Mouse (Mus musculus) layer of hippocampus, adult 8-10 months (tissue): ENCODE data around the gene Pradc1. TPM values are rescaled to one million over a fixed set of nuclear protein-coding genes. Genes with fewer than 3 reads are reported as not detected.
A peak's percentile ranks its signal among the peaks of the same experiment; 100 is the strongest.
"Not testable (repeated sequence)": the region's sequence is repeated elsewhere in the genome, so short reads cannot be mapped to it uniquely, and the experiment has no call there.

ENCODE experiments used
- DNase-seq, 2 experiments: peaks; one replicate each; pipeline ENCODE4 v3.0.0; 2022; ENCODE audit warnings: low spot score in 2 of 2
- total RNA-seq, 4 experiments: library from RNA; stranded (reverse); gene quantifications; 2 replicates each; pipeline ENCODE4 v1.2.4; 2022

Pradc1 gene
- total RNA-seq, 4 experiments from 2014 or later, result 18.0 to 20.9 (median 18.0) TPM

DNA sequence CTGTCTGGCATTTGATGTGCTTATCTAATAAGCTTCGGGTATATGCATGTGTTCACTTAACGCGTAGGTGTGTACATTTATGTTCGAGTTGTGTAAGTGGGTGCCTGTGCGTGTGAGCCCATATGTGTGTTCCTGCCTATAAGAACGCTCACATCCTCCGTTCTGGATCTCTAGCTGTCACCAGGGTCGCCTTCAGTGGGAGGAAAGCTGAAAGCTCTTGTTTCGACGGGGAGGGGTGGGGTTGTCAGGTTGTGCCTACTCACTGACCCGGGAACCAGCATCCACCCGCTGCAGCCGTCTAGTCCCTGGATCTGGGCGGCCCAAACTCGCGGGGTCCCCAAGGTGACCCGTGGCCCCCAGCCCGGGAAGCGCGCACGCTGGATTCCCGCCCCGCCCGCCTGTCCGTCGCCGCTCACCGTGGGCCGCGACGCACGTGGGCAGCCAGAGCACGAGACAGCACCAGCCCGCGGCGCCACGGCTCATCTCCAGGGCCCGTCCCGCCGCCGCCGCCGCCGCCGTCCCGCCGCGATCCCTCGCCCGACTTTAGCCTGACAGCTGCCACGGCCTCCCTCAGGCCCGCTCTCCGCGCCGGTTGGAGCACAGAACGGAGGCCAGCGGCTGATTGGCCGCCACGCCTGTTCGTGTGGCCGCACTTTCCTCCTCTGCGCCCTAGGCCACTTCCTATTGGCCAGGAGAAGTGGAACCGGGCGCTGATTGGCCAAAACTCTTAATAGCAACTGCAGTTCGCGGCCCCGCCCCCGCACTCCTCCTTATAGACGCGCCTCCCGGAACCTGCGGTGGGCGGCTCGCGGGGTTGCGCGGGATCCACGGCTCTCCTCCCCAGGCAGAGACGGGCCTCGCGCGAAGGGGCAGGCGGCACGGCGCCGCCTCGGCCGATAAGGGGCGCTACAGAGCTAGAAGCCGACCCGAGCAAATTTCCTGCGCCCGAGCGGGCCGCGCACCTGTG lies 790 bp downstream of the Pradc1 start, which contains the start of gene Cct7:
Cct7 (plus strand) TSS at position 818 of the 967 bp plus-strand sequence.
- DNase-seq, result peak; percentile 98 to 99

DNA sequence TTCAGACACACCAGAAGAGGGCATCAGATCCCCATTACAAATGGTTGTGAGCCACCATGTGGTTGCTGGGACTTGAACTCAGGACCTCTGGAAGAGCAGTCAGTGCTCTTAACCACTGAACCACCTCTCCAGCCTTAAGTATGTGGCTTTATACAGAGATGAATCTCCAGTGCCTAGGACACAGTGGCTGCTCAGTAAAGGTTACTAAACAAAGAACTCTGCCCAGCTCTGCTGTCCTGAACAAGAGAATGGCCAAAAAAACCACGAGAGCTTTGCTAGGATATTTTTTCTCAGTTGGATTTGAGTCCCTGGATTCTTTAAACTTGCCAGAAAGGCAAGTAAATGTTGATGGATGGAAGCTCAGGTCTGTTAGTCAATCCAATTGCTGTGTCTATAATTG lies 1.6 kb downstream of the Pradc1 start:
- not testable (repeated sequence) for DNase-seq

DNA sequence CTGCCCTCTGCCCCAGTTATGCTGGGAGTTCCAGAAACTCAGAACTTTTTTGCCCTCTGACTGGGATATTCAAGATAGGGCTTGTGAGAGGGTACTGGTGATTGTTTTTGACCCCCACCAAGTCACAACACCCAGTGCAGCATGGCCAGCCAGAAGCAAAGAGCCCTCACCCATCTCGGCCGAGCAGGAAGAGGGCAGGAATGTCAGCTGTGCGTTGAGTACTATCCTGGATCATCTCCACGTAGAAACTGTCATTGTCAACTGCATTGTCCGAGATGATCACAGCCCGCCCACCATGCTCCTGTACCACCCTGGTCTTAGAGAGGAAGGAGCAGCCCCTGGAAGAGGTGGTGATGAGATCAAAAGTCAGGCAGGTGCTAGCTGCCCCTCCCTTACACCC lies 4.4 kb downstream of the Pradc1 start:
- DNase-seq, result no peak

DNA sequence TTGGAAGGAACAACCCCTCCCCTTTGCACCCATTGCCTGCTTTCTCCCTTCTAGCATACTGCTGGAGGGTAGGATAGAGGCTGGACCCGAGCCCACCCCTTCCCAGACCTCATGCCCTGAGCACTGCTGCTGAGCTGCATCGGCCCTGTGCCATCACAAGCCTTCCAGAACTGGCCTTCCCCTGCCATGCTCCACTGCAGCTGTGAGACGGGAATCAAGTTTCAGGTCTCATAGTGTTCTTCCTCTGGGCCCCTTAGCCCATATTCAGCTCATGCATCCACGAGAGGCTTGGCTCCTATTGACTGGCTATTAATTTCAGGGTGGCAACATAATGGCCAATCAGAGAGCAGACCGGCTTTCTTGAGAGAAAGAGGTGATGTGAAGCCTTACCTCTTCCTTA lies 6.5 kb downstream of the Pradc1 start:
- DNase-seq, result no peak

DNA sequence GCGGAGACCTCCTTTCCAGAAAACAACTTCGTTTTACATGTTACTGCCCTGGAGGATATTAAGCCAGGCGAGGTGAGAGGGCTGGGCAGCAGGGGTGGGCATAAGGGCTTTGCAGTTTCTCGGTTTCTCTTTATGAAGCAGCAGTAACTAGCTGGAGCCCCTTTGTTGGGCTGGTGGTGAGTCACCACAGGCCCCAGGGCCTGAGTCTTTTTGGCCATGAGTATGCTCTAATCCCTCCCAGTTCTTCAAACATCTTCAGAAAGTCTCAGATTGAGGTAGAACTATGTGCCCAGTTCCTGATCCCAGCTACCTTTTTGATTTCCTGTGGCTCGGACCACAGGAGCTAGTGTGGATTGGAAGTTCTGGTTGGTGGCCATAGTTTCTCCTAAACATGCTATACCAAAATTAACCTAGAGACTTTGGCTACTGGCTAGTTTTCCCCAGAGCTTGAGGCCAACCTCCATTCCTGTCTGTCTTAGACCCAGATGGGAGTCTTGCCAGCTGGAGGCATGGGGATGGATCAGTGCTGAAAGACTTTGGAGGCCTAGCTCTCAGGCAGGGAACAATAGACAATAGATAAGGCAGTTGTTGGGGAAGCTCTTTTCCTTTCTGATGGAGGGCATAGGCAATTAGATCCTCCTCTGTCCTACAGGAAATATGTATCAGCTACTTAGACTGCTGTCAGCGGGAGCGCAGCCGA lies 7.4 kb downstream of the Pradc1 start:
- DNase-seq, result no peak

DNA sequence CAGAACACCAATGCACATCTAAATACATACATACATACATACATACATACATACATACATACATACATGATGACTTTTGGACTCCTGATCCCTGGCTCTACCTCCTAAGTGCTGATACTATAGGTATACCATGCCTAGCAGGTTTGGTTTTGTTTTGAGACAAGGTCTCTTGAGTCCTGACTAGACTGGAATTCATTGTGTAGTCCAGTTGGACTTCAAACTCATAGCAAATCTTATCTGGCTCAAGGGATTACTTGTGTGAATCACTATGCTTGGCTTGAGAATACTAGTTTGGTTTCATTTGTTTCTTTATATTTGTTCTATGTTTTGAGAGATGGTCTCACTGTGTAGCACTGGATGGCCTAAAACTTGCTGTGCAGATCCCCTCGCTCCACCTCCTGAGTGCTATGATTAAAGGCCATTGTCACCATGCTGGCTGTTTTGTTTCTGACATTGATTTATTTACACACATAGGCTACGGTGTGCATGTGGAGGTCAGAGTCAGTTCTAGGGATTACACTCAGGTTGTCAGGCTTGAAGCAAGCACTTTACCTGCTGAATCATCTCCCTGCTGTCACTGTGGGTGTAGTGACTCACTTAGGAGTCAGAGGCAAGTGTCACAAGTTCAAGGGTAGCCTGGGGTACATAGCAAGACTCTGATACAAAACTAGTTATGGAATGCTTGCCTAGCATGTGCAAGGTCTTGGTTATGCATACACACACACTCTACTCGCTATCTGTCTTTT lies 8.1 kb downstream of the Pradc1 start:
- DNase-seq, result no peak

DNA sequence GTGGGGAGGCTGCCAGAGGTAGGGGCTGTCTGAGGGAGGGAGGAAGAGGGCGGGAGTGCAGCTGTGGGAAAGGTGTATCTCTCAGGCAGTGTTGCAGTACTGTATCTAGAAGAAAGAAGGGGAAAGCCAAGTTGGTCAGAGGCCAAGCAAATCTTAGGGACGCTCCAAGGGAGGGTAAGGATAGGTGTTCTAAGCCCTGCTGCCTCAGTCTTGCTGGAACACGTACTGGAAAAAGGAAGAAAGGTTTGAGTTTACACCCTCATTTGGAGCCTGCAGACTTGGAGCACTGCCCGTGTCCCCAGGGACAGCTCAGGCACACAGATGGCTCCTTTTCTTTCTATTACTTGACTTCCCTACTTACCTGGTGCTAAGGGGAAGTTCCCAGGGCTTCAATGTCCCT lies 10.6 kb downstream of the Pradc1 start:
- no peak for DNase-seq

DNA sequence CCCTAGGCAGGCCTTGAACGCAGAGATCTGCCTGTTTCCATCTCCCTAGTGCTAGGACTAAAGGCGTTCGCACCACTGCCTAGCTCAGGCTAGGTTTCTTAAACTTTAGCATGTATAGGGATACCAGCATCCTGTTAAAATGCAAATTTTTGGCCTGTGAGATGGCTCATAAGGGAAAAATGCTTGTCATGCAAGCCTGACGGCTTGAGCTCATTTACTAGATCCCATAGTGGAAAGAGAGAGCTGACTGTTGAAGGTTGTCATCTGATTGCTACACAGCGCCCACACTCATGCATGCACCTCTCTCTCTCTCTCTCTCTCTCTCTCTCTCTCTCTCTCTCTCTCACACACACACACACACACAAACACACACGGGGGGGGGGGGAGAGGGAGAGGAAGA lies 15.1 kb downstream of the Pradc1 start:
- no peak for DNase-seq

DNA sequence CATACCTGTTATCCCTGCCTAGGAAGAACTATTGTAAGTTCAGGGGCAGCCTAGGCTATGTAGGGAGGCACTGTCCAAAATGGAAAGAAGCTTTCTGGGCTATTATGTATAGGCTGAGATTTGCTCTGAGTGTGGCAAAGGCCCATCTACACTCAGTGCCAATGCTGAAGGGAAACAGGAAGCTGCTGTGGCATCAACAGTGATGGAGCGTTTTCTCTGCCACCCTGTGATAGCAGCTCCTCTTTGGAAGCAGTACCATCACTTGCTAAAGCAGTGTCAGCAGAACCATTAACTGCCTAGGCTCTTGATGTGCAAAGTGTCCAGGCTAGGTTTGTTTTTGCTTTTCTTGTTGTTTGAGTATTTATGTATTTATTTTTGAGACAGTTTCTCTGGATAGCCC lies 15.6 kb downstream of the Pradc1 start:
- no peak for DNase-seq

DNA sequence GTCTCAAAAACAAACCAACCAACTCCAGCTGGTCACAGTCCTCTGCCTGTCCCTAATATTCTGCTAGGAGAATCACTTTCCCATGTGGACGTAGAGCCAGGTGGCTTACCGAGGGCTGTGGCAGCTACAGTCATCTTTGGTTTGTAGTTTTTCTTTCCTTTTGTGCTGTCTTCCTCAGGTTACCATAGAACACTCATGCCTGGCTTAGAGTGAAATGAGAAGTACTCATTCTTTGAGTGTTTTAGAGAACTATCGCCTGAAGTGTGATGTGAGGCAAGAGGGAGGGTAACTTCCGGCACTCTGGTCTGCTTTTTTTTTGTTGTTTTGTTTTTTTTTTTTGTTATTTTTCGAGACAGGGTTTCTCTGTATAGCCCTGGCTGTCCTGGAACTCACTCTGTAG lies 17.9 kb downstream of the Pradc1 start:
- no peak for DNase-seq

DNA sequence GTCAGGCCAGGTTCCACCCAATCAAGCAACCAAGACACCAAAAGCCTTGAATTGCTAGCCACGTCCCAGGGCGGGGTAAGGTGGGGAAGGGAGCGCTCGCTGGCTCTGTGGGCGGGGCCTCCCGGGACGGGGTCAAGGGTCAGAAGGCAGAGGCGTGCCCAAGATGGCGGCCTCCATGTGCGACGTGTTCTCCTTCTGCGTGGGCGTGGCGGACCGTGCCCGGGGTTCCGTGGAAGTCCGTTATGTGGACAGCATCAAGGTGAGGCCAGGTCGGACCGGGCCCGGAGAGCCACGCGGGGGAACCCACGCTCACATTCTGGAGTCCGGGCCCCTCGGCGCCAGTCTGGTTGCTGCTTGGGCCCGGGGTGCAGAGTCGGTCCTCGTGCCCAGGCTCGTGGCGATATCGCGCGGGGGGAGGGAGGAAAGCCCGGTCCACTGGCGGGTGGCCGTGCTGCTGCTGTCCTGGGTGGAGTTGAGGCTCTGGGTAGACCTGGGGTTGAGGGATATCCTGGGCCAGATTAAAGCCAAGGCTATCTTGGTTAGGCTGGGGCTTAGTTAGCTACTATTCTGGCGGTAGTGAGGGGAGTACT lies 19.8 kb downstream of the Pradc1 start, which contains the start of gene Smyd5:
Smyd5 (plus strand) TSS at position 148 of the 590 bp plus-strand sequence.
- DNase-seq, result peak; percentile 75 to 80

DNA sequence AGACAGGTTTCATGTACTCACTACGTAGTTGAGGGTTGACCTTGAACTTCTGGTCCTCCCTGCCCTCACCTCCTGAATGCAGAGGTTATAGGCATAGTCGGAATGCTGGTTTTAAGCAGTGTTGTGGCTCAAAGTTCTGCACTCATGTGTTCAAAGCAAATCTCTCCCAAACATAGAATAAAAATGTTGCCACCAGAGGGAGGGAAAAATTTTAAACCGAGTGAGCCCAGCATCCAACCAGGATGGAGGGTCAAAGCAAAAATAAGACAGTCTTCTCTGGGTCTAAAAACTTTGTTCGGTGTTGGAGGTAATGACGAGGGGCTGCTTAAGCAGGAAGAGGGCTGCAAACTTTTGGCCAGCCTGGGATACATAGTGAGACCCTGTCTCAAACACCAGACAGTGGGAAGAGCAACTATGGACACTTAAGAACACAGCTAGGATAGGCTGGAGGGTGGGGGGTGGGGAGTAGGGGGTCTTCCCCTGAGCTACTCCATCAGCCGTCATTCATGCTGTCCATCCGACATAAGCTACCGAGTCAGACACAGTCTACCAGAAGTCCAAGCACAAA lies 20.4 kb downstream of the Pradc1 start:
- DNase-seq, result no peak

DNA sequence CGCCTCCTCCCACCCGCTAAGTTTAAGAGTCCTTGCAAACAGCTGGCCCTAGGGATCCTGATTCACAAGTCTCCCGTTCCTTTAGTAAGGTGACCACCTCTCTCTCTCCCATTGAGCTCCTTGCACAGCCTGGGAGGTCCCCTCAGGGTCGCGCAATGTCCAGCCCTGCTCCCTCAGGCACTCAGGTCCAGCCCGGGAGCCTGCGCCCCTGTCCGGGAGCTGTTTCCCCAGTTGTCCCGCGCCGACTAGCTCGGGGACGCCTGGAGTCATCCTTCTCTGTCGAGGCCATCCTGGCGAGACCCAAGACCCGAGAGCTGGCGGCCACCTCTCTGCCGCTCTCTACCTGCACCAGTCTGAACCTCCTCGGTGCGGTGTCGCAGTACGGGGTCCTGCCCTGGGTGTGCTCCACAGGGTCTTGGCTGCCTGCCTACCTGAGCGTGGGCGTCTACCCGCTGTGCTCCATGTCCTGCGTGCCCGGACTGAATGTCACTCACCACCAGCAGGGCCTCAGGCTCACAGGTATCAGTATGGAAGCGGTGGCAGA lies 27.9 kb downstream of the Pradc1 start, which contains the start of gene Noto:
Noto (plus strand) TSS at position 51 of the 544 bp plus-strand sequence.
- DNase-seq, result no peak

DNA sequence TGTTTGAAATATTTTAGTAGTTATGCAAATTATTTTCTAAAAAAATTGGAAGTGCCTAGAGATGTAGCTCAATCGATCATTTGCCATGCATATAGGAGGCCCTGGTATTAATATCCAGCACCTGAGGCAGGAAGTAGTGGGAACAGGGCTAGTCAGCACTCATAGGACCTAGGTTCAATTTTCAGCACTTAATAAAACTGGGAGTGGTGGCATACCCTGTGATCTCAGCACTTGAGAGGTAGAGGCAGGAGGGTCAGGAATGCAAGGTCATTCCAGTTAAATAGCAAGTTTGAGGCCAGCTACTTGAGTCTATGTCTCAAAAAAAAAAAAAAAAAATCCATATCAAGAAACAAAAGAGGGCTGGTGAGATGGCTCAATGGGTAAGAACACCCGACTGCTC lies 32.6 kb downstream of the Pradc1 start:
- DNase-seq, result no peak

DNA sequence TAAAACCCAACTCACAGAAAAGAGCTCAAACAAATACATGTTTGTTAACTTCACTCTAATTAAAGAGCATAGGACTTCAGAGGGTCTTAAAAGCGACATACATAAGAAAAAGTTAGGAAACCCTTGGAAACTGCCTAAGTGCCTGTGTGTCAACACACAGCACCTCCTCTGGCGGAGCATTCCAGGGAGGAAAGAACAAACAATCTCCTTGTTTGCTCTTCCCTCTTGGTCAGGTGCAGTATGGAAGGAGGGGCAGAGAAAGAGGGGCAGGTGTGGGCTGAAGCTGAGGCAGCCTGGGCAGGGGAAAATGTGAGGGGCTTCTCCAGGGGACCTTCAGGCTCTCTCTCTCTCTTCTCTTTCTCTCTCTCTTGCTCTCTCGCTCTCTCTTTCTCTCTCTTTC lies 35.9 kb downstream of the Pradc1 start:
- DNase-seq, result no peak

DNA sequence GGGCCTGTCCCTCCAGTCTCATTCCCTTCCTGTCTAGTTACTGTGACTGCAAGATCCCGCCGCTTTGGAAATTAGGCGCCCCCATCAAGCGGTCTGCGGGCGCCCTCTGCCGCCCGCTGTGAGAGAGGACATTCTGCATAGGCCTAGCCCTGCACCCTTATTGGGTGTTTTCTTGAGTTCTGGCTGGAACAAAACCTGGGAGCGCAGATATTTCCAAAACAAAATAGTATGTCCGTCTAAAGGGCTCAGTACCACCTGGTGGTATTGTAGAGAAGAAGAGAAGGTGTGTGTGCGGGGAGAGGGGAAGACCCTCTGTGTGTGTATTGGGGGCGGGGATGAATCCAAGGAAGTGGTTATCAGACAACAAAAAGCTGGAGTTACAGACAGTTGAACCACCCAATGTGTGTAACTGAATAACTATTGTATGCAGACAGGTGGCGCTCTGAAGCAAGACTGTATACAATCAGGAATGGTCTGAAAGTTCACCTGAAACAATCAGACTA lies 40.9 kb downstream of the Pradc1 start:
- DNase-seq, result no peak

DNA sequence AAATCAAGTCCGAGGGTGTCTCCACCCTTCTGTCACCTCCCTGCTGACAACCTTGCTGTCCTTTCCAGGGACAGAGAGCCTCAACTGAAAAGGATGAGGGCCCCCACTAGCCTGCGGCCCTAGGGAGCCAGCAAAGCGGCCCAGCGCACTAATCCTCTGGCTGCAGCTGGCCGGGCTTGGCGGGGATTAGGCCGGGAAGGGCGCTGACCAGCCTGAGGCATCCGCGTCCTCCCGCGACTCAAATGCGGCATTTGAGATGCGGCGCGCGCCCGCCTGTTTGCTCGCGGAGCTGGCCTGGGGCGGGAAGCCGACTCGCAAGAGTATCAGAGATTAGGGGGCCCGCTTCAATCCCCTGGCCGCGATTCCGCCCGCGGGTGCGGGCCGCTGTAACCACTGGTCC lies 42.8 kb downstream of the Pradc1 start:
- no peak for DNase-seq

DNA sequence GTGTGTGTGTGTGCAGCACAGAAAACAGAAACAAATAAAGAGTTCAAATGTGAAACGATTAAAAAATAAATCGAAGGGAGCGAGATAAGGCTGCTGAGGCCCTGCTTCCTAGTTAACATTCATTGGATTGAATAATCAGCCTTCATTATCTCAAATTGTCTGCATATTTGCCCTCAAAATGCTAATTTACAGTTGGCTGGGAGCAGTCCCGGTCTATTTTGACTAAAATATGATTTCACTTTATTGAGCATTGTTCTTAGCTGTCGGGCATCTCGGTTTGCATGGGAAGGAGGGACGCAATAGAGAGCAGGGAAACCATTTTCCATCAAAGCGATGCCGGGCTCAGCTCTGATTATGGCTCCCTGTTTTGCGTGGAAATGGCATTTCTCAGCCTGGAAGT lies 48.7 kb downstream of the Pradc1 start:
- no peak for DNase-seq

DNA sequence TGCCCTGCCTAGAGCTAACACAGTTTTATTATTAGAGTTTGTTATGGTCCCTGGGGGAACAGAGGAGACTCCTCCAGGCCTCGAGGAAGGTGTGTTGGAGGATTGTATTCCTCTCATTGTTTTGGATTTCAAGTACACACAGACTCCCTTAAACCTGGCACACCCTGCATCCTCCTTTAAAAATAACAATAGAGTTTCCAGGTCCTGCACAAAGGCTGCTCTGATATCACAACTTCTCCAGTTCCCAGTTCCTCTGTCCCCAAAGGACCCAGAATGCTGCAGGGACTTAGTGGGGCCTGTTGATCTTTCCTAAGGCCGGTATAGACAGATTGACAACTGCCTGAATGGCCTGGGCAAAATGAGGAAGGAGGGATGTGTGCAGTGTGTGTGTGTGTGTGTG lies 49.2 kb downstream of the Pradc1 start:
- DNase-seq, result no peak

DNA sequence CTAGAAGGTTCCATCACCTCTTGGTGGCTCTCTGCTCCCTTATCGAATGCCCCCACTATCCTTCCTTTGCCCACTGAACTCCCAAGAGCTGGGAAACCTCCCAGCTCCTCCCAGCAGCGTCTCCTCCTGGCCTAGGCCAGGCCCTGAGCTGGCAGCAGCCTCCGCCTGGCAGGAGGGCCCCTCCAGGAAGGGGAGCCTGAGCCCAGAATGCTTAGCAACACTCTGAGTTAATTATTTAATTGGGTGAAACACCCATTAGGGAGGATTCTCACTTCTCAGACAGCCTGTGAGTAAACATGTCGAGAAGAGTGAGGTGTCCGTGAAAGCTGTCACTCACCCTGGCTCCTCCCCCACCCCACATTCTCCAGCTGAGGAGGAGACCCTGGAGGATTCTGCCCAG lies 52.1 kb downstream of the Pradc1 start:
- no peak for DNase-seq
